Mouse (Mus musculus) megakaryocyte, embryonic 14.5 days (primary cell): ENCODE results near the gene Slc28a1. TPM values are rescaled to one million over a fixed set of nuclear protein-coding genes. Genes with fewer than 3 reads are reported as not detected.

Experiments
- H3K27me3 ChIP-seq: replicated peaks from 2 replicates; pipeline ENCODE3; 2012; ENCODE audit warnings: inconsistent platforms
- H3K36me3 ChIP-seq: replicated peaks from 2 replicates; pipeline ENCODE3; 2012; ENCODE audit warnings: low read length, inconsistent platforms, mixed read lengths
- H3K4me1 ChIP-seq: 2 replicates; pipeline ENCODE4 v1.6.1; 2012; ENCODE audit warnings: inconsistent platforms
- H3K4me3 ChIP-seq: replicated peaks from 2 replicates; pipeline ENCODE3; 2012; ENCODE audit warnings: moderate library complexity, mild to moderate bottlenecking, inconsistent platforms
- H3K9me3 ChIP-seq: 2 replicates; pipeline ENCODE4 v1.6.1; 2012; ENCODE audit warnings: inconsistent platforms
- FLI1 ChIP-seq: IDR thresholded peaks from 2 replicates; pipeline ENCODE4 v1.6.1; 2012; ENCODE audit warnings: low read length, inconsistent platforms, mixed read lengths
- GATA1 ChIP-seq: IDR thresholded peaks from 3 replicates; pipeline ENCODE4 v1.6.1; 2012; ENCODE audit warnings: mixed read lengths, low read length, inconsistent platforms, borderline replicate concordance
- polyA plus RNA-seq: library from polyadenylated mRNA; stranded (reverse); fragments of >175 nt; gene quantifications from 2 replicates; pipeline ENCODE4 v1.2.3, GENCODE M21; 2012; ENCODE audit warnings: low replicate concordance; ENCODE audit not compliant: insufficient read depth

The Slc28a1 gene
- polyA plus RNA-seq, 1 experiment, result not detected

- TF ChIP-seq FLI1 (no peak), GATA1 (no peak)
Measured at GRCm38 (mm10) chr7:81094104-81094757, 20.4 kb upstream of the Slc28a1 start.

GRCm38 (mm10) chr7:81100341-81100740 is 14.3 kb upstream of the Slc28a1 start:
- TF ChIP-seq FLI1, result no peak
- TF ChIP-seq GATA1, result no peak
- no peaks in the 10 kb centered on the region for H3K36me3 ChIP-seq

More at GRCm38 (mm10) chr7:81094104-81094757, 20.4 kb upstream of the Slc28a1 start:
- no peaks in the 10 kb centered on the region for H3K36me3 ChIP-seq
- no peak overlapping the region for H3K4me3 ChIP-seq
- peaks cover 40% of the 10 kb centered on the region for H3K27me3 ChIP-seq
- H3K4me1 ChIP-seq, result peaks cover 6% of the 10 kb centered on the region
- H3K9me3 ChIP-seq, result no peaks in the 10 kb centered on the region

GRCm38 (mm10) chr7:81102854-81103253 is 11.7 kb upstream of the Slc28a1 start:
- H3K36me3 ChIP-seq, result no peaks in the 10 kb centered on the region
- TF ChIP-seq GATA1, result no peak
- TF ChIP-seq FLI1, result no peak
- H3K4me1 ChIP-seq, result peaks cover 3% of the 10 kb centered on the region; the same call in 1 of the 2 replicates
- H3K9me3 ChIP-seq, result no peaks in the 10 kb centered on the region
- H3K27me3 ChIP-seq, result peaks cover 20% of the 10 kb centered on the region
- H3K4me3 ChIP-seq, result no peak overlapping the region

More at GRCm38 (mm10) chr7:81100341-81100740, 14.3 kb upstream of the Slc28a1 start:
- no peaks in the 10 kb centered on the region for H3K9me3 ChIP-seq
- no peak overlapping the region for H3K4me3 ChIP-seq
- H3K27me3 ChIP-seq, result peaks cover 29% of the 10 kb centered on the region
- H3K4me1 ChIP-seq, result peaks cover 3% of the 10 kb centered on the region; the same call in 1 of the 2 replicates

- no peaks in the 10 kb centered on the region for H3K9me3 ChIP-seq
- H3K36me3 ChIP-seq, result no peaks in the 10 kb centered on the region
- H3K27me3 ChIP-seq, result peaks cover 10% of the 10 kb centered on the region
- H3K4me1 ChIP-seq, result peaks cover 21% of the 10 kb centered on the region
- TF ChIP-seq GATA1 (no peak), FLI1 (no peak)
- H3K4me3 ChIP-seq, result no peak overlapping the region
Measured at GRCm38 (mm10) chr7:81105525-81105924, 9.1 kb upstream of the Slc28a1 start.

- Histone ChIP-seq H3K36me3 (no peaks in the 10 kb centered on the region), H3K4me1 (peaks cover 26% of the 10 kb centered on the region), H3K4me3 (no peak overlapping the region), H3K27me3 (peaks cover 27% of the 10 kb centered on the region), H3K9me3 (no peaks in the 10 kb centered on the region)
- TF ChIP-seq FLI1 (no peak), GATA1 (no peak)
Measured at GRCm38 (mm10) chr7:81108226-81108625, 6.4 kb upstream of the Slc28a1 start.

GRCm38 (mm10) chr7:81109717-81110651 is 4.6 kb upstream of the Slc28a1 start:
- H3K9me3 ChIP-seq, result no peaks in the 10 kb centered on the region
- no peak for TF ChIP-seq GATA1
- TF ChIP-seq FLI1, result no peak
- peaks cover 23% of the 10 kb centered on the region for H3K4me1 ChIP-seq
- H3K27me3 ChIP-seq, result peaks cover 35% of the 10 kb centered on the region
- no peaks in the 10 kb centered on the region for H3K36me3 ChIP-seq
- peak overlapping the region; percentile 68 for H3K4me3 ChIP-seq

- H3K36me3 ChIP-seq, result no peaks in the 10 kb centered on the region
- H3K4me1 ChIP-seq, result peaks cover 29% of the 10 kb centered on the region
- no peak for TF ChIP-seq FLI1
- no peak for TF ChIP-seq GATA1
- H3K27me3 ChIP-seq, result peaks cover 42% of the 10 kb centered on the region
- no peak overlapping the region for H3K4me3 ChIP-seq
- H3K9me3 ChIP-seq, result no peaks in the 10 kb centered on the region
Measured at GRCm38 (mm10) chr7:81110791-81111190, 3.8 kb upstream of the Slc28a1 start.

- H3K27me3 ChIP-seq, result peaks cover 51% of the 10 kb centered on the region
- H3K9me3 ChIP-seq, result no peaks in the 10 kb centered on the region
- no peak overlapping the region for H3K4me3 ChIP-seq
- no peak for TF ChIP-seq FLI1
- no peak for TF ChIP-seq GATA1
- H3K4me1 ChIP-seq, result peaks cover 29% of the 10 kb centered on the region
- H3K36me3 ChIP-seq, result no peaks in the 10 kb centered on the region
Measured at GRCm38 (mm10) chr7:81111729-81112128, 2.9 kb upstream of the Slc28a1 start.

- Histone ChIP-seq H3K4me1 (peaks cover 29% of the 10 kb centered on the region), H3K36me3 (no peaks in the 10 kb centered on the region), H3K9me3 (no peaks in the 10 kb centered on the region), H3K4me3 (no peak overlapping the region), H3K27me3 (peaks cover 61% of the 10 kb centered on the region)
- TF ChIP-seq GATA1 (no peak), FLI1 (no peak)
Measured at GRCm38 (mm10) chr7:81112686-81113360, 1.8 kb upstream of the Slc28a1 start.
